Mouse (Mus musculus): ENCODE measurements around the gene Sumo3.

DNA sequence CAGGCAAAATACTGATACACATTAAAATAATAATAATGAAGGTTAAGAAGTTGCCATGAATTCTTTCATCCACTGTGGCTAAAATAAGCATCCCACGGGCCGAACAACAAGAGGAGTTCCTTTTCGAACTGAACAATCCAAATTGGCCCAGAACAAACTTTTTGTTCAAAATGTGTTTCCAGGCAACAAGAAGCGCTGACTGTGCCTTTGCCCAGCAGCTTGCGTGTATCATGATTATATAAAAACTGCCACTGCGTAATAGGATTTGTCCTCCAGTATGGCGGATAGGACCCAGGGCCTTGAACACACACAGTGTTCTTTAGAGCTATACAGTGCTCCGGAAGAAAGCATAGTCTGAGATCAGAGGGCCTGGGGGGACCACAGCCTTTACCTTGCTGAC is 2.7 kb downstream of the Sumo3 start:
- TF ChIP-seq CTCF (IDR thresholded peaks at IDR 0.05; ENCODE audit: control insufficient read depth, insufficient read depth, low read length) = no peak
- TF ChIP-seq POLR2A (IDR thresholded peaks at IDR 0.05; ENCODE audit: borderline replicate concordance, control insufficient read depth, low read depth, low read length) = no peak

Measured in bone marrow, adult 2 months (tissue).